Mouse (Mus musculus) heart, embryonic 11.5 days (tissue): ENCODE results near the gene Ankrd60. TPM values are rescaled to one million over a fixed set of nuclear protein-coding genes. Genes with fewer than 3 reads are reported as not detected.

ENCODE experiments used
- ATAC-seq: fragments of 200-750 bp; cut with Nextera tagmentation; replicated peaks from 2 replicates; pipeline ENCODE4 v1.8.0; 2017; ENCODE audit warnings: moderate library complexity; ENCODE audit not compliant: insufficient number of reproducible peaks, low FRiP score, low TSS enrichment
- H3K27ac ChIP-seq: fragments of 300-500 bp; sonication (generic); 2 replicates; pipeline ENCODE4 v1.5.1; 2014; ENCODE audit warnings: mild to moderate bottlenecking, low read depth, low read length
- H3K27me3 ChIP-seq: fragments of 300-500 bp; sonication (generic); 2 replicates; pipeline ENCODE4 v1.6.1; 2014; ENCODE audit warnings: mild to moderate bottlenecking, low read length, mixed read lengths; ENCODE audit not compliant: control insufficient read depth, insufficient read depth
- H3K36me3 ChIP-seq: fragments of 300-500 bp; sonication (generic); 2 replicates; pipeline ENCODE4 v1.6.1; 2014; ENCODE audit warnings: mild to moderate bottlenecking, low read length, moderate library complexity, mixed read lengths; ENCODE audit not compliant: control insufficient read depth, insufficient read depth
- H3K4me1 ChIP-seq: fragments of 300-500 bp; sonication (generic); 2 replicates; pipeline ENCODE4 v1.6.1; 2014; ENCODE audit warnings: low read length; ENCODE audit not compliant: control insufficient read depth, insufficient read depth
- H3K4me2 ChIP-seq: fragments of 300-500 bp; sonication (generic); 2 replicates; pipeline ENCODE4 v1.6.1; 2014; ENCODE audit warnings: mild to moderate bottlenecking, moderate library complexity
- H3K4me3 ChIP-seq: fragments of 300-500 bp; sonication (generic); 2 replicates; pipeline ENCODE4 v1.5.1; 2014; ENCODE audit warnings: low read depth, low read length
- H3K9ac ChIP-seq: fragments of 300-500 bp; sonication (generic); 2 replicates; pipeline ENCODE4 v1.6.1; 2014; ENCODE audit warnings: mild to moderate bottlenecking, low read depth, low read length, moderate library complexity
- H3K9me3 ChIP-seq: fragments of 300-500 bp; sonication (generic); replicated peaks from 2 replicates; pipeline ENCODE4 v1.6.1; 2016; ENCODE audit warnings: low read length; ENCODE audit not compliant: control insufficient read depth
- WGBS: fragments of 180-500 bp; shearing (Covaris S2); extraction: QIAGEN DNeasy Blood & Tissue Kit; methylation state at CpG from one replicate; pipeline ENCODE4 v1.1.7; 2014; ENCODE audit not compliant: insufficient replicate concordance; 5-methylcytosine and 5-hydroxymethylcytosine counted together
- polyA plus RNA-seq: library from polyadenylated mRNA; unstranded; fragments of >200 nt; fragmentation: Nextera tagmentation; extraction: Ambion mirVana; gene quantifications from 2 replicates; pipeline ENCODE4 v1.2.1, GENCODE M21; 2014

The Ankrd60 gene
- polyA plus RNA-seq, 1 experiment from 2014 or later = not detected

GRCm38 (mm10) chr2:173608020-173608958, 30.1 kb upstream of the Ankrd60 start:
- H3K9me3 ChIP-seq = no peaks in the 10 kb centered on the region
- H3K27ac ChIP-seq = no peak overlapping the region
- H3K4me3 ChIP-seq = no peak overlapping the region
- no peak overlapping the region for H3K9ac ChIP-seq
- H3K4me1 ChIP-seq = no peaks in the 10 kb centered on the region
- ATAC-seq = no peak
- H3K27me3 ChIP-seq = no peaks in the 10 kb centered on the region
- H3K36me3 ChIP-seq = peaks cover 3% of the 10 kb centered on the region
- H3K4me2 ChIP-seq = no peak overlapping the region
- WGBS = 82% methylated on average over 10 of the region's 10 CpGs

GRCm38 (mm10) chr2:173606415-173606804, 28.2 kb upstream of the Ankrd60 start:
- H3K27me3 ChIP-seq = no peaks in the 10 kb centered on the region
- H3K4me2 ChIP-seq = no peak overlapping the region
- H3K9me3 ChIP-seq = no peaks in the 10 kb centered on the region
- H3K4me1 ChIP-seq = no peaks in the 10 kb centered on the region
- ATAC-seq = no peak
- peaks cover 3% of the 10 kb centered on the region for H3K36me3 ChIP-seq
- H3K27ac ChIP-seq = no peak overlapping the region
- WGBS = 82% methylated on average over 9 of the region's 9 CpGs
- H3K4me3 ChIP-seq = no peak overlapping the region
- H3K9ac ChIP-seq = no peak overlapping the region

GRCm38 (mm10) chr2:173605713-173606414, 27.7 kb upstream of the Ankrd60 start:
- Histone ChIP-seq H3K9me3 (no peaks in the 10 kb centered on the region), H3K36me3 (peaks cover 3% of the 10 kb centered on the region), H3K4me1 (no peaks in the 10 kb centered on the region), H3K4me3 (no peak overlapping the region), H3K9ac (no peak overlapping the region), H3K27ac (no peak overlapping the region), H3K27me3 (no peaks in the 10 kb centered on the region), H3K4me2 (no peak overlapping the region)
- whole genome bisulfite sequencing = 81% methylated on average over 12 of the region's 12 CpGs
- no peak for ATAC-seq

GRCm38 (mm10) chr2:173601861-173602260, 23.7 kb upstream of the Ankrd60 start:
- no peak for ATAC-seq
- Histone ChIP-seq H3K36me3 (peaks cover 3% of the 10 kb centered on the region; the same call in 1 of the 2 replicates), H3K4me2 (no peak overlapping the region), H3K4me3 (no peak overlapping the region), H3K9ac (no peak overlapping the region), H3K4me1 (no peaks in the 10 kb centered on the region), H3K27ac (no peak overlapping the region), H3K27me3 (no peaks in the 10 kb centered on the region), H3K9me3 (no peaks in the 10 kb centered on the region)
- 94% methylated on average over 1 of the region's 1 CpGs for WGBS

GRCm38 (mm10) chr2:173595374-173595781, 17.2 kb upstream of the Ankrd60 start:
- no peaks in the 10 kb centered on the region for H3K9me3 ChIP-seq
- no peak for ATAC-seq

GRCm38 (mm10) chr2:173594313-173595063, 16.3 kb upstream of the Ankrd60 start:
- no peaks in the 10 kb centered on the region for H3K27me3 ChIP-seq
- no peaks in the 10 kb centered on the region for H3K4me1 ChIP-seq
- H3K9me3 ChIP-seq = no peaks in the 10 kb centered on the region
- WGBS = 72% methylated on average over 11 of the region's 11 CpGs
- H3K36me3 ChIP-seq = 0 out of 2 replicates have a peak, but pooled peaks cover 1% of the 10 kb centered on the region
- no peak overlapping the region for H3K4me3 ChIP-seq
- no peak overlapping the region for H3K9ac ChIP-seq
- no peak overlapping the region for H3K4me2 ChIP-seq
- H3K27ac ChIP-seq = no peak overlapping the region
- ATAC-seq = no peak

More at GRCm38 (mm10) chr2:173595374-173595781, 17.2 kb upstream of the Ankrd60 start:
- WGBS = 57% methylated on average over 10 of the region's 10 CpGs
- Histone ChIP-seq H3K4me1 (no peaks in the 10 kb centered on the region), H3K27ac (no peak overlapping the region), H3K4me3 (no peak overlapping the region), H3K9ac (no peak overlapping the region), H3K36me3 (no peaks in the 10 kb centered on the region), H3K27me3 (no peaks in the 10 kb centered on the region), H3K4me2 (no peak overlapping the region)

- H3K9ac ChIP-seq = no peak overlapping the region
- no peaks in the 10 kb centered on the region for H3K4me1 ChIP-seq
- H3K27ac ChIP-seq = no peak overlapping the region
- no peaks in the 10 kb centered on the region for H3K27me3 ChIP-seq
- H3K9me3 ChIP-seq = no peaks in the 10 kb centered on the region
- 69% methylated on average over 4 of the region's 4 CpGs for WGBS
- no peak overlapping the region for H3K4me2 ChIP-seq
- no peak for ATAC-seq
- H3K36me3 ChIP-seq = 0 out of 2 replicates have a peak, but pooled peaks cover 2% of the 10 kb centered on the region
- no peak overlapping the region for H3K4me3 ChIP-seq
Measured at GRCm38 (mm10) chr2:173593841-173594240, 15.7 kb upstream of the Ankrd60 start.

- no peak overlapping the region for H3K4me2 ChIP-seq
- 69% methylated on average over 9 of the region's 9 CpGs for WGBS
- ATAC-seq = no peak
- 0 out of 2 replicates have a peak, but pooled peaks cover 2% of the 10 kb centered on the region for H3K36me3 ChIP-seq
- H3K27me3 ChIP-seq = no peaks in the 10 kb centered on the region
- H3K9ac ChIP-seq = no peak overlapping the region
- H3K4me1 ChIP-seq = no peaks in the 10 kb centered on the region
- H3K4me3 ChIP-seq = no peak overlapping the region
- H3K27ac ChIP-seq = no peak overlapping the region
- no peaks in the 10 kb centered on the region for H3K9me3 ChIP-seq
Measured at GRCm38 (mm10) chr2:173592781-173593180, 14.6 kb upstream of the Ankrd60 start.
